In genomic region chr1:158356051-158356461, GRCm38 (mm10) we compare ENCODE assay signal across 8 mouse cellular contexts. TPM values are rescaled to one million over a fixed set of nuclear protein-coding genes. Genes with fewer than 3 reads are reported as not detected.
DNase-seq lines count a peak whose midpoint lies in the region; ATAC-seq and TF ChIP-seq lines count a peak whose summit lies in the region.

TSS of gene Brinp2 (minus strand) at chr1:158356326.

- H3K4me3 ChIP-seq in embryonic facial prominence, embryonic 11.5 days (ENCODE audit: low read depth, low read length) = peak within 1 kb of the TSS; percentile 43
- H3K4me3 ChIP-seq in intestine, postnatal 0 days (ENCODE audit: low read depth, low read length) = peak within 1 kb of the TSS; percentile 36

- peak; percentile 89 for DNase-seq in brain, embryonic 18.5 days (ENCODE audit: low read depth, low spot score)
- peak; percentile 87 for DNase-seq in embryonic facial prominence, embryonic 11.5 days (ENCODE audit: low spot score)
- DNase-seq in heart, adult 18-20 months = peak; percentile 64 to 71
- DNase-seq in left cerebral cortex, postnatal 10 days (ENCODE audit: extremely low spot score in 1 of 2, low spot score in 2 of 2) = peak; percentile 88 to 93
- DNase-seq in right cerebral cortex, postnatal 36 days (ENCODE audit: low spot score in 2 of 2) = peak; percentile 94 to 96
- no peak for DNase-seq in natural killer cell, adult 2 months (ENCODE audit: low spot score in 2 of 2)

- H3K9me3 ChIP-seq in embryonic facial prominence, embryonic 11.5 days (replicated peaks; ENCODE audit: control insufficient read depth, low read length) = no peaks in the 10 kb centered on the region
- no peaks in the 10 kb centered on the region for H3K9me3 ChIP-seq in intestine, postnatal 0 days (ENCODE audit: control insufficient read depth)

- no peaks in the 10 kb centered on the region for H3K36me3 ChIP-seq in embryonic facial prominence, embryonic 11.5 days (replicated peaks; ENCODE audit: control insufficient read depth, insufficient read depth, low read depth, low read length)
- H3K36me3 ChIP-seq in intestine, postnatal 0 days (ENCODE audit: control insufficient read depth, insufficient read depth) = no peaks in the 10 kb centered on the region

- H3K4me2 ChIP-seq in embryonic facial prominence, embryonic 11.5 days (ENCODE audit: low read depth, low read length) = peak within 1 kb of the TSS; percentile 64
- peak within 1 kb of the TSS; percentile 61 for H3K4me2 ChIP-seq in intestine, postnatal 0 days (replicated peaks; ENCODE audit: low read depth)

- H3K27ac ChIP-seq in embryonic facial prominence, embryonic 11.5 days (replicated peaks; ENCODE audit: low read depth, low read length) = no peak within 1 kb of the TSS
- no peak within 1 kb of the TSS for H3K27ac ChIP-seq in intestine, postnatal 0 days (ENCODE audit: low read depth, low read length)

- no peak for TF ChIP-seq CTCF in intestine, postnatal 0 days (IDR thresholded peaks at IDR 0.05; ENCODE audit: low read depth)

- ATAC-seq in embryonic facial prominence, embryonic 11.5 days (replicated peaks; ENCODE audit: insufficient number of reproducible peaks, low FRiP score, low TSS enrichment, low read depth) = peak; percentile 97
- ATAC-seq in intestine, postnatal 0 days = peak; percentile 88
- ATAC-seq in megakaryocyte progenitor cell, adult 5-6 weeks (replicated peaks; ENCODE audit: poor library complexity) = peak; percentile 75

- under 1% methylated on average over 30 of the region's 30 CpGs for WGBS in embryonic facial prominence, embryonic 11.5 days
- under 1% methylated on average over 30 of the region's 30 CpGs for WGBS in intestine, postnatal 0 days

- peaks cover 13% of the 10 kb centered on the region for H3K27me3 ChIP-seq in embryonic facial prominence, embryonic 11.5 days (ENCODE audit: control insufficient read depth, insufficient read depth, low read length)
- peaks cover 21% of the 10 kb centered on the region for H3K27me3 ChIP-seq in intestine, postnatal 0 days (replicated peaks; ENCODE audit: control insufficient read depth, insufficient read depth, low read length)

- no peaks in the 10 kb centered on the region for H3K4me1 ChIP-seq in embryonic facial prominence, embryonic 11.5 days (ENCODE audit: control insufficient read depth, insufficient read depth, low read length)
- H3K4me1 ChIP-seq in intestine, postnatal 0 days (replicated peaks; ENCODE audit: control insufficient read depth, insufficient read depth, low read length) = no peaks in the 10 kb centered on the region; the same call in 1 of the 2 replicates

- H3K9ac ChIP-seq in embryonic facial prominence, embryonic 11.5 days (replicated peaks; ENCODE audit: low read length) = peak within 1 kb of the TSS; percentile 2; the same call in 1 of the 2 replicates
- H3K9ac ChIP-seq in intestine, postnatal 0 days (ENCODE audit: low read depth, low read length) = no peak within 1 kb of the TSS

- intact Hi-C loops in left cerebral cortex, postnatal 10 days (cut with DNase I) = loop anchor here (10.0 kb wide), 1 partner anchor 611 kb away; no protein-coding TSS in a partner anchor

RNA-seq across cellular contexts. Expression of gene Brinp2, which starts in this region (rescaled TPM):
- polyA plus RNA-seq in embryonic facial prominence, embryonic 11.5 days (2014; fragmentation: Nextera tagmentation; extraction: Ambion mirVana) = 0.58 and 1.1 TPM in 2 replicates
- under 1 TPM; 0.18 to 0.22 TPM for total RNA-seq in heart, adult 18-20 months (2021)
- 0.26 and 0.34 TPM in 2 replicates for polyA plus RNA-seq in intestine, postnatal 0 days (2015; fragmentation: Nextera tagmentation; extraction: Ambion mirVana)
- total RNA-seq in left cerebral cortex, postnatal 10 days (2021) = 100 to 1,000 TPM in 1 of 2 experiments, 10 to 100 TPM in 1; 100.0 to 106 TPM
- not detected in 2 replicates for total RNA-seq in megakaryocyte progenitor cell, adult 5-6 weeks (2015)
- total RNA-seq in megakaryocyte progenitor cell, adult 5-6 weeks (2017) = not detected in 2 replicates

Comparison
In these comparisons a context has a peak if more than half of its experiments do, and no peak if none do; other contexts are left out.
1. RNA of gene Brinp2 (total RNA-seq): 100.0 to 106 TPM in left cerebral cortex, postnatal 10 days; 0.18 to 0.22 TPM in heart, adult 18-20 months and not detected in megakaryocyte progenitor cell, adult 5-6 weeks; every median in the first group is over 10 times any median in the second.
2. Peak in DNase-seq in heart, adult 18-20 months; RNA of the gene not detected or under 1 TPM.
3. Peak in ATAC-seq, H3K4me3 ChIP-seq and H3K4me2 ChIP-seq in intestine, postnatal 0 days; RNA of the gene not detected or under 1 TPM.
4. Peak in ATAC-seq in megakaryocyte progenitor cell, adult 5-6 weeks; RNA of the gene not detected or under 1 TPM.
5. DNase-seq: peak in brain, embryonic 18.5 days (single experiment), embryonic facial prominence, embryonic 11.5 days (single experiment), left cerebral cortex, postnatal 10 days (2 of 2) and right cerebral cortex, postnatal 36 days (2 of 2); none in natural killer cell, adult 2 months (0 of 2).
6. Peak in every context shown above with its lines, with median percentiles within 50 percentile points of each other: ATAC-seq.